Mouse (Mus musculus): ENCODE measurements at regions not wholly inside any gene's neighbourhood (a gene's known extent, or its start where the extent isn't known, plus 50 kb on each side); places are given as distances from the start of the nearest gene placed in this dataset.

DNA sequence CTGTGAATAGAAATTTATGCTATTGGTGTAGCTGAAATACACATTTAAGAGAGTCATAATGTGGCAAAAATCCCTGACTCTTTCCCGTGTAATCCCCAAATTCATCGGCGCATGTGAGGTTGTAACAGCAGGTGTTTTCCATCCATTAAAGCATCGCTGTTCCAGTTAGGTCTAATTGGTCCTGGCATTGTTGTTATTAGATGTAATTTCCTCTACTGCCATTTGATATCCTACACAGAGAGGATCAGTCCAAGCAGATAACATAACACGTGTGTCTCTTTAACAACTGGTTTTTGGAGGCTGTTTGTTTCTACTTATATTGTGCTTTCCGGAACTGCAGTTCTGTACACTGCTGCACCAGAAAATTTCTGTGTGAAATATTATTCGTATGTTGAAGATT is 101.8 kb downstream of the Vgll3 start:
- in situ Hi-C loops (cut with MboI, MseI), result no loop called here

- in situ Hi-C loops (cut with MboI, MseI), result no loop called here
These were observed 110.9 kb downstream of the Vgll3 start for GRCm38 (mm10) chr16:65925986-65926385.

DNA sequence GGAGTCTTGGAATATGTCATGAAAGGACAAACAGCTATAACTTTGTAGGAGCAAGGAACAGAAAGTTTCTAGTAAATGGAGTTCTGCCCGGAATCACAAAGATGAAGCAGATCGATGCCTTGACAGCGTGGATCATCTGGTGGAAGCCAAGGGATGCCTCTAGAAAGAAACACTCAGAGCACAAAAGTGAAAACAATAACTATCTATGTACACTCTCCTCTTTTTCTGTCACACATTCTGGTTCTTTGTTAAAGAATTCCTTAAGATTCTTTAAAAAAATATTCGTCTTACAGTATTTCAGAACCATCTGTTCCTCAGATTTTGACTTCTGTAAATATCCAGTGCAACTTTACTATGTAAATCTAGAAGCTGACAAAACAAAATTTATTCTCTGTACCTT is 148.8 kb downstream of the Vgll3 start:
- in situ Hi-C loops (cut with MboI, MseI), result no loop called here

GRCm38 (mm10) chr16:65964260-65964659 is 149.2 kb downstream of the Vgll3 start:
- in situ Hi-C loops (cut with MboI, MseI), result no loop called here

DNA sequence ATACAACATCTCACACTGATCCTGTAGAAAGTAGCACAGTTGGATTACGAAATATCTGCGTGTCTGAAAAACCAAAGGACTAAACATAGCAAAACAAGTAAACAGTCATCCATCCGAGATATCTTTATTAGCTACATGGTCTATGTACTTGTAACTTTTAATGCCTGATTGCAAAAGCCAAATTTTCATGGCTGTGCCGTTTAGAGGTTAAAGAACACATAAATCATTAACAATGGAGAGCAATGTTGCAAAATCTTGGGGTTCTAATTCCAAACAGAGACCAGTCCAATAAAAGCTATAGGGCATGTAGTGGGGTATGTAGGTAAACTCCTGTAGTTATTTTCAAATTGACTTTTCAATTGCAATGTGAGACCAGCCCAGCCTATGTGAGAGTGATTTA is 162.0 kb downstream of the Vgll3 start:
- in situ Hi-C loops (cut with MboI, MseI), result no loop called here

DNA sequence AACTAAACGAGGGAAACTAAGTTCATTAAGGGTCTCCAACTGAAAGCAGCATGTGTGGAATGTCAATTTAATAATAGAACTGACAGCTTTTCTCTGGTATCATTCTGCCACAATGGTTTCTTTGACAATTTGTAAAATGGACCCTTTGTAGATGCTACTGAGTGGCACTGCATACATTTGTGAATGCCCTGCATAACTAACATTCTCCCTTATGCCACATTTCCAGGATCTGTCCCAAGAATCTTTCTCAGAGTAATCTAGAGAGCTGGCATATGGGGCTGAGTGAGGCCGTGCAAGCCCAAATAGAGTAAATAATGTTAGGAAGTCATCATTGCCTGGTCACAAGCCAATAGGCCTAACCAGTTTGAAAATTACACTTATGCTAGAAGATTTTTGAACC is 172.1 kb downstream of the Vgll3 start:
- in situ Hi-C loops (cut with MboI, MseI), result no loop called here

DNA sequence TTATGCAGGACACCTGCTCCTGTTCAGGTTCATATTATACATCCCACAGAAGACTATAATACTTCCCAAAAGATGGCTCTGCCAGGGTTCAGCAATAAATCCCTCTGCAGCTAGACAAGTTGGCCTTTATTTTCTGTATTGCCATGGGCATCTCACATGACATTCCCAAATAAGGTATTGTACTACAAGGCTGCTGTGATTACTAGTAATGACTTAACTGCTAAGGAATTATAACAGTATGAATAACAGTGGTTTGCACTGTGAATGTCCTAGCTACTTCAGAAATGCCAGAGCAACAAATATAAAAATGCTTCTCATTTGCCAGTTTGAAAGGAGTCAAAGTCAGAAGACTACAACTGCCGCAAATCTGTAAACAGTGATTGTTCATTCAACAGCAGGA is 184.3 kb downstream of the Vgll3 start:
- in situ Hi-C loops (cut with MboI, MseI), result no loop called here

DNA sequence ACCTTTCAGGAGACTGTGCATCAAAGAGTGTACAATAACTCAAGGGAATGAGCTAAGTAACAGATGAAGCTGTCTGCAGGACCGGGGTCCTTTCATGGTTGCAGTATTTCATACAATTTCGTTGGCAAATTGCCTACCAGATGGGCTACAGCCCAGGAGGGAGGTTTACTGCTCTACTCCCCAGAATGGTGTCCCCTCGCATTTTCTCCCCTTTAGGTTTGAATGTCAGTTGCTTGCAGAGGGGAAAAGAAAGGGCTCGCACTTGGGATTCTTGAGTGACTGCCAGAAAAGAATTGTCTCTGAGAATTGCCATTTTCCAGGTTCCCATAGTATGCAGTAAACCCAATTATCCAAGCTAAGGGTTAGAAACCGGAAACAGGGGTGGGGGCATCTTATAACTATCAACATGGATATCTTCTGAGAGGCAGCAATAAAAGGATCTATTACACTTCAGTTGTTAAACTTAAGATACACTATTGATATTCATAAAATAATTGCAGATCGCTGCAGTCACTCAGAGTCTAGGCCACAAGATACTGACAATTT is 185.7 kb downstream of the Vgll3 start:
- in situ Hi-C loops (cut with MboI, MseI), result loop anchor here (5.0 kb wide), 1 partner anchor 368 kb away; no protein-coding TSS in a partner anchor

DNA sequence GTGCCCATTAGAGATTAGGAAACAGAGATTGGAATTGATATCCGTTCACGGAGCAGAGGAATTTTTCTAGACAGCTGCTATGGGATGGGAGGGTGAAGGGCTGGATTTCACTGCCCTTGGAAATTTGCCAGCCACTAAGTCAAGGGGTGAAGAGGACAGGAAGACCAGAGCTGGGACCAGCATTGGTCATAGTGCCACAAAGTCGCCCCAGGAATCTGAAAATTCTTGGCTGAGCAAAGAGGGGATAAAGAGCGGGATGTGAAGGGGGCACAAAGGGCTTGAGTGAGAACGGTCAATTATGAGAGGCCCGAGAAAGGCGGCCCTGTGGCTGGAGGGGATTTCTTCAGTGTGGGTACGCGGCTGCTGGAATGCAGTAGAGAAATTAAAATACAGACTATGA is 189.6 kb downstream of the Vgll3 start:
- in situ Hi-C loops (cut with MboI, MseI), result loop anchor here (5.0 kb wide), 1 partner anchor 372 kb away; no protein-coding TSS in a partner anchor

GRCm38 (mm10) chr16:66005954-66006580 is 191.0 kb downstream of the Vgll3 start:
- in situ Hi-C loops (cut with MboI, MseI), result no loop called here

GRCm38 (mm10) chr16:66013608-66014007 is 198.6 kb downstream of the Vgll3 start:
- in situ Hi-C loops (cut with MboI, MseI), result no loop called here

DNA sequence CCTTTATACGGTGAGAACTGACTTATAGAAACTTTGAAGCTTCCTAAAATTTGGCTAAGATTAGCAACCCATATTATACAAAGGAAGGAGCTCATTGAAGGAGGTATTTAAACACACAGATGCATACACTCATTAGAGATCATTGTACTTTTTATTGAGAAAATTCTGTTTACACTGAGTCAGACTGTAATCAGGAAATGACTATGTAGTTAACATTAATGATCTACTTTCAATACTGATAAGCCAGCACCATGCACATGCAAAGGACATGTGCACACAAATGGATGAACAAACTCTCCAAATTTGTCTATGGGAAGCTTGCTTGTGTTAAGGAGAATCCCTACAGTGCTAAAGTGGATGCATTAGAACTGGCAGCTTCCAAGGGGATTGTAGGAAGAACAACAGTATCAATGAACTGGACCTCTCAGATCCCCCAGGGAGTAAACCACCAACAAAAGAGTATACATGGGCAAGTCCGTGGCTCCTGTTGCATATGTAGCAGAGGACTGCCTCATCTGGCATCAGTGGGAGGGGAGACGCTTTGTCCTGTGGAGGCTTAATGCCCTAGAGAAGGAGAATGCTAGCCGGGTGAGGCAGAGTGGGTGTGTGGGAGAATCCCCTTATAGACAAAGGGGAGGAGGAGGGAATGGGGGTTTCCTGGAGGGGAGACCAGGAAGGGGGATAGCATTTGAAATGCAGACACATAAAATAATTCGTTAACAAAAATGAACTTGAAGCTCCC is 200.0 kb downstream of the Vgll3 start:
- in situ Hi-C loops (cut with MboI, MseI), result no loop called here

- in situ Hi-C loops (cut with MboI, MseI), result no loop called here
These were observed 202.0 kb downstream of the Vgll3 start for GRCm38 (mm10) chr16:66017040-66017439.

DNA sequence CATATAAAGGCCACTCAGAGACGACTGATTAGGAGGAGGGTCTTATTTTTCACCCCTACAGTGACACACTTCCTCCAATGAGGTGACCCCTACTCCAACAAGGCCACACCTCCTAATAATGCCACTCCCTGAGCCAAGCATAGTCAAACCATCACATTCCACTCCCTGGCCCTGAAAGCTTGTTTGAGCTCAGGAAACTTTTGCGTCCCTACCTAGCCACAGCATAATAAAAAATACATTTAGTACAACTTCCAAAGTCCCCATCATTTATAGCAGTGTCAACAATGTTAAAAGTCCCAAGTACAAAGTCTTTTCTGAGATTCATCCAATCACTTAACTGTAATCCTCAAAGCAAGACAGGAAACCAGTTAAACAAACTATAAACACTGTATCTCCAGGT is 208.3 kb downstream of the Vgll3 start:
- in situ Hi-C loops (cut with MboI, MseI), result no loop called here

All from T-helper 1 cell (primary cell).